Mouse (Mus musculus) hindbrain, embryonic 11.5 days (tissue): ENCODE measurements around the gene Cbarp. TPM values are rescaled to one million over a fixed set of nuclear protein-coding genes. Genes with fewer than 3 reads are reported as not detected.
A peak's percentile ranks its signal among the peaks of the same experiment; 100 is the strongest.

Experiments
- ATAC-seq: fragments of 200-750 bp; cut with Nextera tagmentation; 2 replicates; pipeline ENCODE4 v1.8.0; 2017; ENCODE audit warnings: mild to moderate bottlenecking, moderate TSS enrichment, moderate library complexity; ENCODE audit not compliant: low FRiP score
- DNase-seq: peaks from one replicate; pipeline ENCODE4 v3.0.0-alpha.2; 2015; ENCODE audit warnings: low spot score
- H3K27ac ChIP-seq: fragments of 300-500 bp; sonication (generic); 2 replicates; pipeline ENCODE4 v1.5.1; 2014; ENCODE audit warnings: mild to moderate bottlenecking, low read depth, low read length
- H3K27me3 ChIP-seq: fragments of 300-500 bp; sonication (generic); 2 replicates; pipeline ENCODE4 v1.6.1; 2014; ENCODE audit warnings: mild to moderate bottlenecking, low read length, moderate library complexity, mixed read lengths; ENCODE audit not compliant: control insufficient read depth, insufficient read depth
- H3K36me3 ChIP-seq: fragments of 300-500 bp; sonication (generic); 2 replicates; pipeline ENCODE4 v1.6.1; 2014; ENCODE audit warnings: mild to moderate bottlenecking, low read length, moderate library complexity, mixed read lengths; ENCODE audit not compliant: control insufficient read depth, insufficient read depth
- H3K4me1 ChIP-seq: fragments of 300-500 bp; sonication (generic); replicated peaks from 2 replicates; pipeline ENCODE4 v1.6.1; 2014; ENCODE audit warnings: low read length, mixed read lengths; ENCODE audit not compliant: control insufficient read depth, insufficient read depth
- H3K4me2 ChIP-seq: fragments of 300-500 bp; sonication (generic); replicated peaks from 2 replicates; pipeline ENCODE4 v1.6.1; 2014; ENCODE audit warnings: mild to moderate bottlenecking, low read depth, low read length
- H3K4me3 ChIP-seq: fragments of 300-500 bp; sonication (generic); 2 replicates; pipeline ENCODE4 v1.5.1; 2014; ENCODE audit warnings: low read depth, low read length
- H3K9ac ChIP-seq: fragments of 300-500 bp; sonication (generic); 2 replicates; pipeline ENCODE4 v1.6.1; 2014; ENCODE audit warnings: low read depth, low read length
- H3K9me3 ChIP-seq: fragments of 300-500 bp; sonication (generic); 2 replicates; pipeline ENCODE4 v1.6.1; 2016; ENCODE audit warnings: low read length; ENCODE audit not compliant: control insufficient read depth
- WGBS: fragments of 180-500 bp; shearing (Covaris S2); extraction: QIAGEN DNeasy Blood & Tissue Kit; methylation state at CpG from one replicate; pipeline ENCODE4 v1.1.7; 2014; 5-methylcytosine and 5-hydroxymethylcytosine counted together
- polyA plus RNA-seq: library from polyadenylated mRNA; unstranded; fragments of >200 nt; fragmentation: Nextera tagmentation; extraction: Ambion mirVana; gene quantifications from 2 replicates; pipeline ENCODE4 v1.2.1, GENCODE M21; 2014

The Cbarp gene
- polyA plus RNA-seq, 1 experiment from 2014 or later, result 16.7 TPM

DNA sequence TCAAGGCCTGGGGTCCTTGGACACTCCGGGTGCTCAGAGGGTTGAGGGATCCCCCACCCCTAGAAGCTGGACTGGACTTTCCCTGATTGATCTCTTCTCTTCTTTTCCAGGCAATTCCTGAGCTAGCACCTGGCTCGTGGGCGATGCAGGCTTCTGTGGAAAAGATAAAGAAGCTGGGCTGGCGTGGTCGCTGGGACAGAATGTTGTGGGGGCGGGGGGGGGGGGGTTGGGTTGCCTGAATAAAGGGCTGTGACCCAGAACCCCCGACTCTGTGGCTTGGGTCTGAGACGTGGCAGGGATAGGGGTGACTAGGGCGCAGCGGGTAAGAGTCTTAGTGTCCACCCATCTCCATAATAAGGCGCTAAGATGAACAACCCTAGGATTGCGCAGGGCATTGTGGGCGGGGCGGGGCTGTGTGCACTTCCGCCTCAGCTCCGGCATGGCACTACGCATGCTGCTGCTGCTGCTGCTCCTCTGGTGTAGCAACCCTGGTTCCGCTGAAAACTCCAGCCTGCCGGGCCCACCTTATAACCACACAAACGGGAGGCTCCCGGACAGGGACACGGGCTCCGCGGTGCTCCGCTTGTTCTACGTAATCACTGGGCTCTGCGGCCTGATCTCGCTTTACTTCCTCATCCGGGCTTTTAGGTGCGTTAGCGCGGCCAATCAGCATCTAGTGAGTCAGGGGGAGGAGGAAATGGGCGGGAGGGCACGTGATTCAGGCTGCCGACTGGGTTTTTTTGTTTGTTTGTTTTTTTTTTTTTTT is 32.1 kb upstream of the Cbarp start, which contains the start of gene 1600002K03Rik:
Gene 1600002K03Rik, plus strand, starts transcription at position 418 of the 766 bp plus-strand sequence.
- Histone ChIP-seq H3K4me1 (peaks cover 6% of the 10 kb centered on the region; the same call in 1 of the 2 replicates), H3K4me2 (peak within 1 kb of the TSS; percentile 67), H3K9ac (peak within 1 kb of the TSS; percentile 52), H3K9me3 (no peaks in the 10 kb centered on the region), H3K27ac (peak within 1 kb of the TSS; percentile 86), H3K27me3 (no peaks in the 10 kb centered on the region), H3K36me3 (peaks cover 17% of the 10 kb centered on the region), H3K4me3 (peak within 1 kb of the TSS; percentile 50)
- 9% methylated on average over 35 of the region's 35 CpGs for WGBS
- ATAC-seq (peak; percentile 74), DNase-seq (peak; percentile 91)

DNA sequence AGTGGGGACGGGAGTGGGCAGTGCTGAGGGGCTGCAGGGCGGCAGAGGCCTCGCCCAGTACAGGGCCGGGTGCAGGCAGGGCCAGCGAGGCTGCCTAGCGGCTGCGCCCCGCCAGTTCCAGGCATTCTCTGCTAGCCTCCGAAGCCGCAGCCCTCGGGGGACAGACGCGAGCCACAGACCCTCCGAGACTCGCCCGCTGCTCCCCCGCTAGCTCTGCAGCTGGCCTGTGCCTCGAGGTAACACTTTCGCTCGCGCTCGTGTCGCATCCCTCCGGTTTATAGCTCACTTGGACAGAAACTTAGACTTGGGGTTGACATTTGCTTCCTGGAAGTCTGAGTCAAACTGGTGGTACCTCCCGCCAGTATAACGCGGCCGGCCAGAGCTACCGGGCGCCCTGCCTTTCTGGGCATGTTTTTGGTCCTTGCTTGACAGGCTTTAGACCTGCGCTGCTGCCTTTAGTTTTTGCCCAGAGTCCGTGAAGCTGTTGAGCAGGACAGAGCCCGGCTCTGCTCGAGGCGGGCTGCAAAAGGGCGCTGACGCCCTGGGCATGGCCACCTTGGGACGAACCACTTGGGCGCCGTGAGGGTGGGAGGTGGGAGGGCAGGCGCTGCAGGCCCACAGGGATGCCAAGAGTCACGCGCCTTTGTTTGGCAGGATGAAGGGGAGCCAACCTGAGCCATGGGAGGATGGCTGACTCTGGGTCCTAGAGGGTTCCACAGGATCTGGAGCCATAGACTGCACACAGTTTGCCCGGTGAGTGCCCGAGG is 31.3 kb upstream of the Cbarp start:
- DNase-seq, result peak; percentile 25
- H3K4me3 ChIP-seq, result peak overlapping the region; percentile 50
- 83% methylated on average over 44 of the region's 45 CpGs for WGBS

DNA sequence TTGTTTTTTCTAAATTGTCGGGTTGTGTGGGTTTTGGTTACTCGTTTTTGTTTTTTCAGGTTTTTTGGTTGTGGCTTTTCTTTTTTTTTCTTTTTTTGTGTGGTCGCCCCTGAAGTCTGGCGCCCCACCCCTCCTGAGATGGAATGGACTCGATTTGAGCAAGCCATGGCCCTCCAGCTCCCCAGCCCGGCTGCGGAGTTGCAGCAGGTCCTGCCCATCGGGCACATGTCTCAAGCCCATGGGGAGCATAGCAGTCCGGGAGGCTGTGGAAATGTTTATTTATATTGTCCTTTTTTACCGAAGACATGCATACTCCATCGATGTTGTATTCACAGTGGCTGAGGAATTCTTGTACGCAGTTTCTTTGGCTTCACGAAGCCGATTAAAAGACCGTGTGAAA is 30.6 kb upstream of the Cbarp start:
- Histone ChIP-seq H3K4me1 (peaks cover 8% of the 10 kb centered on the region; the same call in 1 of the 2 replicates), H3K4me2 (0 out of 2 replicates have a peak overlapping the region, but pooled peaks have one; percentile 7), H3K27ac (peak overlapping the region; percentile 86; the same call in 1 of the 2 replicates), H3K4me3 (no peak overlapping the region), H3K9me3 (no peaks in the 10 kb centered on the region), H3K36me3 (peaks cover 17% of the 10 kb centered on the region), H3K27me3 (no peaks in the 10 kb centered on the region), H3K9ac (no peak overlapping the region)
- DNase-seq (no peak), ATAC-seq (no peak)
- 86% methylated on average over 15 of the region's 15 CpGs for WGBS

More for the DNA sequence above, 31.3 kb upstream of the Cbarp start:
- Histone ChIP-seq H3K4me1 (peaks cover 6% of the 10 kb centered on the region; the same call in 1 of the 2 replicates), H3K9ac (peak overlapping the region; percentile 52; the same call in 1 of the 2 replicates), H3K4me2 (peak overlapping the region; percentile 67), H3K27ac (peak overlapping the region; percentile 86), H3K36me3 (peaks cover 17% of the 10 kb centered on the region), H3K9me3 (no peaks in the 10 kb centered on the region), H3K27me3 (no peaks in the 10 kb centered on the region)
- no peak for ATAC-seq

DNA sequence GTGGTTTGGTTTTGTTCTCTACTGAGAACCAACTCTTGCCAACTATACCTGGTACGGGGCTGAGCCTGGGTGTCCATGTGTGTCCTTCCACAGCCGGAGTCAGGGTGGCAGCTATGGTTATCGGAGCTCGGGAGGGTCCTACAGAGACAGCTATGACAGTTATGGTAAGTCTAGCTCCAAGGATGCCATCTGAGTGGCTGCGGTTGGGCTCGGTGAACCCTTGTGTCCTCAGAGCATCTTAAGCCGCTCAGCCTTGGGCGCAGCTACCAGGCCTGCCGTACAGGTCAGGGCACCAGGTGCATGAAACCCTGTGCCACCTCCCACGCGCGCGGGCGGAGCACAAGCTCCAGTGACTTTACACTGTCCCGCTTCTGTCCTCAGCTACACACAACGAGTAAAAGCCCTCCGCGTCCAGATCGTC is 30.0 kb upstream of the Cbarp start:
- Histone ChIP-seq H3K4me2 (no peak overlapping the region), H3K4me1 (peaks cover 8% of the 10 kb centered on the region; the same call in 1 of the 2 replicates), H3K9me3 (no peaks in the 10 kb centered on the region), H3K36me3 (peaks cover 17% of the 10 kb centered on the region), H3K4me3 (no peak overlapping the region), H3K9ac (no peak overlapping the region), H3K27ac (no peak overlapping the region), H3K27me3 (no peaks in the 10 kb centered on the region)
- DNase-seq (no peak), ATAC-seq (no peak)
- WGBS, result 97% methylated on average over 19 of the region's 19 CpGs

DNA sequence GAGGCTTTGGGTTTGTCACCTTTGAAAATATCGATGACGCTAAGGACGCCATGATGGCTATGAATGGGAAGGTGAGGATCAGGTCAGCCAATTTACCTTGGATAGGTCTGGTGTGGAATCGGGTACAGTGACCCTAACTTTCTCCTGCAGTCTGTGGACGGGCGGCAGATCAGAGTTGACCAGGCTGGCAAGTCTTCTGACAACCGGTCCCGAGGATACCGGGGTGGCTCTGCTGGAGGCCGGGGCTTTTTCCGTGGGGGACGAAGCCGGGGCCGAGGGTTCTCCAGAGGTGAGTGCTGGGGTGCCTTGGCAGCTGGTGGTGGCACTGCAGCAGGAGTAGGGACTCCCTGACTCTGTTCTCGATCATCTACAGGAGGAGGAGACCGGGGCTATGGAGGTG is 29.4 kb upstream of the Cbarp start:
- WGBS, result 96% methylated on average over 16 of the region's 16 CpGs
- Histone ChIP-seq H3K4me1 (peaks cover 11% of the 10 kb centered on the region), H3K27ac (no peak overlapping the region), H3K27me3 (no peaks in the 10 kb centered on the region), H3K4me3 (no peak overlapping the region), H3K36me3 (peaks cover 17% of the 10 kb centered on the region), H3K4me2 (no peak overlapping the region), H3K9me3 (no peaks in the 10 kb centered on the region), H3K9ac (no peak overlapping the region)
- ATAC-seq (no peak), DNase-seq (no peak)

DNA sequence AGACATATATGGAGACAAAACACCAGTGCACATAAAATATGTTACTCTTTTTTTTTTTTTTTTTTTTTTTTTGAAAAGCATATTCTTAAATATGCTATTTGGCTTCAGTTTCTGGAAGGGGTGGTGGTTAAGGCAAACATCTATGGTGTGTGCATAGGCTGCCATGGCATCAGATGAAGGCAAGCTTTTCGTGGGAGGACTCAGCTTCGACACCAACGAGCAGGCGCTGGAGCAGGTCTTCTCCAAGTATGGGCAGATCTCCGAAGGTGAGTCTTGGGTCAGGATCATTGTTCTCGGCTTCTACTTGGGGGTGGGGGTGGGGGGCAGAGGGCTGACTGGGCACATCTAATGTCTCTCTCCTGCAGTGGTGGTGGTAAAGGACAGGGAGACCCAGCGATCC is 29.0 kb upstream of the Cbarp start:
- no peak overlapping the region for H3K27ac ChIP-seq
- no peak overlapping the region for H3K4me2 ChIP-seq
- WGBS, result 94% methylated on average over 7 of the region's 7 CpGs

DNA sequence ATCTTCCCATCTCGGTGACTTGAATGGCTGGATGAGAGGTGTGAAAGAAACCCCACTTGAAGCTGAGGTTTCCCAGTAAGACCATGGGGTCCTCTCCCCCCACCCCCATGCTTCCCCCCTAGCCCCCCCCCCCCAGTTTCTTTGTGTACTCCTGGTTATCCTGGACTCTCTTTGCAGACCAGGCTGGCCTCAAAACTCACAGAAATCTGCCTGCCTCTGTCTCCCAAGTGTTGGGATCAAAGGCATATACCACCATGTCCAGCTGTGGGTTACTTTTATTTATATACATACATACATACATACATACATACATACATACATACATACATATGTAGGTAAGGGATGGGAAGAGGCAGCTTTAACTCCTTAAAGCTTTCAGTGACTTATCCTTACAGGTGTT is 28.4 kb upstream of the Cbarp start:
- H3K36me3 ChIP-seq, result peaks cover 17% of the 10 kb centered on the region
- DNase-seq (no peak), ATAC-seq (no peak)
- no peaks in the 10 kb centered on the region for H3K9me3 ChIP-seq
- H3K27me3 ChIP-seq, result 0 out of 2 replicates have a peak, but pooled peaks cover 2% of the 10 kb centered on the region
- H3K9ac ChIP-seq, result peak overlapping the region; percentile 99; the same call in 1 of the 2 replicates
- no peak overlapping the region for H3K27ac ChIP-seq
- 77% methylated on average over 1 of the region's 1 CpGs for WGBS
- peaks cover 17% of the 10 kb centered on the region for H3K4me1 ChIP-seq
- H3K4me2 ChIP-seq, result peak overlapping the region; percentile 57
- H3K4me3 ChIP-seq, result peak overlapping the region; percentile 95; the same call in 1 of the 2 replicates

More for the DNA sequence above, 29.0 kb upstream of the Cbarp start:
- Histone ChIP-seq H3K9ac (no peak overlapping the region), H3K4me3 (no peak overlapping the region), H3K9me3 (no peaks in the 10 kb centered on the region), H3K27me3 (no peaks in the 10 kb centered on the region), H3K36me3 (peaks cover 17% of the 10 kb centered on the region), H3K4me1 (peaks cover 13% of the 10 kb centered on the region)
- DNase-seq (no peak), ATAC-seq (no peak)

DNA sequence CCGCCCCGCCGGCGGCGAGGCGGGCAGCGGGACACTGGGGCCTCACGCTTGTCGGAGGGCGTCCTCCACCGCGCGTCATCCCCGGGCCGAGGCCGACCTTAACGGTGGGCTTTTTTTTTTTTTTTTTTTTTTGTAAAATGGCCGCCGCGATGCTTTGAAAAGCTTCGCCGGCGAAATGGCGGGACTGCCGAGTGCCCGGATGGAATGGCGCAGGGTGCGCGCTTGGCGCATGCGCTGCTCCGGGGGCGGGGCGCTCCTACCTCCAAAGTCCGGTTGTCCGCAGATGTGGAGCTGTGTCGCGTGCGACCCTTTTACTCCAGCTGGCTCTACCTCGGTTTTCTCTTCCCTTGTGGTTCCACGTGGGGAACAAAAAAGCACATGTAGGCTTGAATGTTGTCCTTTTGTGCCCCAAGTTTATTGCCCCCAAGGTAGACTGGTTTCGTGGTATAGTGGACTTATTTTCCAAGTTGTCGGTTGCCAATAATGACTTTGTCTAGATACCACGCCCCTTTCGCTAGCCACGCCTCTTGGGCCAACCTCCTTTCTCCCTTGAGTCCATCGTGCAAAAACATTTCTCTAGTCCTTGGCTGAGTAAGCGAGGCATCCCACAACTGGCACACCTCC is 27.5 kb upstream of the Cbarp start:
- ATAC-seq (peak; percentile 61), DNase-seq (peak; percentile 96)
- WGBS, result 0% methylated on average over 41 of the region's 48 CpGs
- Histone ChIP-seq H3K9ac (peak overlapping the region; percentile 99), H3K9me3 (no peaks in the 10 kb centered on the region), H3K27ac (peak overlapping the region; percentile 97), H3K4me3 (peak overlapping the region; percentile 95), H3K36me3 (peaks cover 17% of the 10 kb centered on the region), H3K27me3 (0 out of 2 replicates have a peak, but pooled peaks cover 2% of the 10 kb centered on the region), H3K4me2 (peak overlapping the region; percentile 57), H3K4me1 (peaks cover 17% of the 10 kb centered on the region)
